Mouse (Mus musculus): ENCODE measurements at regions not wholly inside any gene's neighbourhood (a gene's known extent, or its start where the extent isn't known, plus 50 kb on each side); places are given as distances from the start of the nearest gene placed in this dataset.

GRCm38 (mm10) chr17:27349911-27350310 is 145.6 kb upstream of the Lemd2 start:
- no peak for TF ChIP-seq KAT2A (conservative IDR thresholded peaks at IDR 0.05; ENCODE audit: low read depth, low read length)
- no peak for TF ChIP-seq SIN3A (IDR thresholded peaks at IDR 0.05; ENCODE audit: low read length)
- no peak for TF ChIP-seq MAFK (IDR thresholded peaks at IDR 0.05; ENCODE audit: borderline replicate concordance, low read depth, low read length)
- no peak for TF ChIP-seq POLR2A (IDR thresholded peaks at IDR 0.05; ENCODE audit: control insufficient read depth in 1 of 2, insufficient read depth in 1 of 2, low read depth in 1 of 2, low read length in 2 of 2, poor library complexity in 1 of 2)
- no peak for TF ChIP-seq MAX (IDR thresholded peaks at IDR 0.05; ENCODE audit: low read length)
- no peak for TF ChIP-seq JUND (IDR thresholded peaks at IDR 0.05; ENCODE audit: low read depth, low read length)
- no peak for TF ChIP-seq SMC3 (IDR thresholded peaks at IDR 0.05; ENCODE audit: low read depth, low read length)
- no peak for TF ChIP-seq CHD2 (IDR thresholded peaks at IDR 0.05; ENCODE audit: low read length)
- no peak for TF ChIP-seq NRF1 (IDR thresholded peaks at IDR 0.05; ENCODE audit: insufficient read depth, low read depth, low read length, poor library complexity, severe bottlenecking)
- TF ChIP-seq ZMIZ1 (IDR thresholded peaks at IDR 0.05; ENCODE audit: low read depth, low read length): no peak
- TF ChIP-seq UBTF (IDR thresholded peaks at IDR 0.05; ENCODE audit: borderline replicate concordance, insufficient read depth, low read depth, low read length): no peak
- no peak for TF ChIP-seq POLR2AphosphoS5 (IDR thresholded peaks at IDR 0.05; ENCODE audit: borderline replicate concordance, low read depth, low read length)
